Mouse (Mus musculus): ENCODE data around the gene Fkbp9. TPM values are rescaled to one million over a fixed set of nuclear protein-coding genes. Genes with fewer than 3 reads are reported as not detected.
A peak's percentile ranks its signal among the peaks of the same experiment; 100 is the strongest.

Fkbp9 gene
- polyA plus RNA-seq, 1 experiment from 2014 or later, result 26.2 TPM

GRCm38 (mm10) chr6:56905486-56905885 lies 73.6 kb downstream of the Fkbp9 start:
- Histone ChIP-seq H3K9ac (peak overlapping the region; percentile 65; the same call in 1 of the 2 replicates), H3K4me2 (peak overlapping the region; percentile 55)

GRCm38 (mm10) chr6:56906121-56906846 lies 74.4 kb downstream of the Fkbp9 start:
- no peak for DNase-seq
- Histone ChIP-seq H3K27me3 (no peaks in the 10 kb centered on the region), H3K9ac (peak overlapping the region; percentile 39; the same call in 1 of the 2 replicates), H3K27ac (peak overlapping the region; percentile 98), H3K4me2 (peak overlapping the region; percentile 23), H3K36me3 (peaks cover 11% of the 10 kb centered on the region), H3K9me3 (replicated peaks) (no peaks in the 10 kb centered on the region), H3K4me1 (replicated peaks) (peaks cover 97% of the 10 kb centered on the region), H3K4me3 (replicated peaks) (no peak overlapping the region)
- 62% methylated on average over 8 of the region's 8 CpGs for WGBS (ENCODE audit: insufficient replicate concordance)
- no peak for ATAC-seq (ENCODE audit: low read depth)

More at GRCm38 (mm10) chr6:56905486-56905885, 73.6 kb downstream of the Fkbp9 start:
- DNase-seq (no peak), ATAC-seq (ENCODE audit: low read depth) (no peak)
- peaks cover 11% of the 10 kb centered on the region for H3K36me3 ChIP-seq
- no peaks in the 10 kb centered on the region for H3K27me3 ChIP-seq
- H3K27ac ChIP-seq, result peak overlapping the region; percentile 98
- 78% methylated on average over 5 of the region's 5 CpGs for WGBS (ENCODE audit: insufficient replicate concordance)
- H3K9me3 ChIP-seq (replicated peaks), result no peaks in the 10 kb centered on the region
- H3K4me3 ChIP-seq (replicated peaks), result no peak overlapping the region
- H3K4me1 ChIP-seq (replicated peaks), result peaks cover 99% of the 10 kb centered on the region

GRCm38 (mm10) chr6:56907973-56908372 lies 76.1 kb downstream of the Fkbp9 start:
- peaks cover 98% of the 10 kb centered on the region for H3K4me1 ChIP-seq (replicated peaks)
- H3K9me3 ChIP-seq (replicated peaks), result no peaks in the 10 kb centered on the region
- 90% methylated on average over 3 of the region's 3 CpGs for WGBS (ENCODE audit: insufficient replicate concordance)
- no peak overlapping the region for H3K4me3 ChIP-seq (replicated peaks)
- H3K27ac ChIP-seq, result peak overlapping the region; percentile 98
- no peak for DNase-seq
- H3K4me2 ChIP-seq, result no peak overlapping the region
- no peak overlapping the region for H3K9ac ChIP-seq
- ATAC-seq (ENCODE audit: low read depth), result no peak
- H3K36me3 ChIP-seq, result peaks cover 15% of the 10 kb centered on the region
- H3K27me3 ChIP-seq, result no peaks in the 10 kb centered on the region

DNA sequence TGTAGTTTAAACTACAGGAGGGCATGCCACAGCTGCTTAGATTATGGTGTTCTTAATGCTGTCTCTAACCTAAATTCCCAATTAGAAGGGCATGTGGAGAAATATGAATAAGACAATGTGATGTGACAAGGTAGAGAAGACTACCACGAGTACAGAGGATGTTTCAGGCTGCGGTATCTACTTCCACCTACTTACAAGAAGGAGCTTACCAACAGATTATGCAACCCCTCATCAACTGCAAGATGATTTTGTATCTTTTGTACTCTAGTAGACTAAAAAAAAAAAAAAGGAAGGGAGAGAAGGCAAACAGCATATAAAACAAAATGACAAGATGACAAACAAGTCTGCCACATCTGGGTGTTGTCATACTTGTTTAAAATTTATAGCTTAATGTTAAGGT lies 76.5 kb downstream of the Fkbp9 start:
- Histone ChIP-seq H3K4me1 (replicated peaks) (peaks cover 98% of the 10 kb centered on the region), H3K36me3 (peaks cover 15% of the 10 kb centered on the region)
- 70% methylated on average over 2 of the region's 2 CpGs for WGBS (ENCODE audit: insufficient replicate concordance)

DNA sequence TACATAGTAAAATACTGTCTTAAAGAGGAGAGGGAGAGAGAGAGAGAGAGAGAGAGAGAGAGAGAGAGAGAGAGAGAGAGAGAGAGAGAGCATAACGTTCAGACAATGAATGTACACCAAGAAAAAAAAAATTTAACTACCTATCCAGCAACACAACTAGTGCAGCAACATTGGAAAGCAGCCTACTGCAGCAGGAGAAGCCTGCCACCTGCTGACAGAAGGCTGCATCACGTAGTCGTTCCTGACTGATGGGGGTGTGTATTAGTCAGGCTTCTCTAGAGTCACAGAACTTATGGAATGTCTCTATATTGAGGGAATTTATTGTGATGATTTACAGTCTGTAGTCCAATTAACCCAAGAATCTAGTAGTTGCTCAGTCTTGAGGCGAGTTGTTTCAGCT lies 77.1 kb downstream of the Fkbp9 start:
- peak; percentile 64 for DNase-seq
- Histone ChIP-seq H3K27me3 (no peaks in the 10 kb centered on the region), H3K9me3 (replicated peaks) (no peaks in the 10 kb centered on the region), H3K4me3 (replicated peaks) (no peak overlapping the region), H3K4me2 (peak overlapping the region; percentile 41), H3K4me1 (replicated peaks) (peaks cover 98% of the 10 kb centered on the region), H3K9ac (peak overlapping the region; percentile 66; the same call in 1 of the 2 replicates), H3K27ac (peak overlapping the region; percentile 98), H3K36me3 (peaks cover 15% of the 10 kb centered on the region)
- ATAC-seq (ENCODE audit: low read depth), result peak; percentile 37; the same call in 1 of the 2 replicates
- 2% methylated on average over 4 of the region's 4 CpGs for WGBS (ENCODE audit: insufficient replicate concordance)

More for the DNA sequence above, 76.5 kb downstream of the Fkbp9 start:
- H3K9ac ChIP-seq, result peak overlapping the region; percentile 20; the same call in 1 of the 2 replicates
- no peaks in the 10 kb centered on the region for H3K9me3 ChIP-seq (replicated peaks)
- no peak overlapping the region for H3K4me2 ChIP-seq
- DNase-seq (no peak), ATAC-seq (ENCODE audit: low read depth) (no peak)
- peak overlapping the region; percentile 98; the same call in 1 of the 2 replicates for H3K27ac ChIP-seq
- no peaks in the 10 kb centered on the region for H3K27me3 ChIP-seq
- no peak overlapping the region for H3K4me3 ChIP-seq (replicated peaks)

DNA sequence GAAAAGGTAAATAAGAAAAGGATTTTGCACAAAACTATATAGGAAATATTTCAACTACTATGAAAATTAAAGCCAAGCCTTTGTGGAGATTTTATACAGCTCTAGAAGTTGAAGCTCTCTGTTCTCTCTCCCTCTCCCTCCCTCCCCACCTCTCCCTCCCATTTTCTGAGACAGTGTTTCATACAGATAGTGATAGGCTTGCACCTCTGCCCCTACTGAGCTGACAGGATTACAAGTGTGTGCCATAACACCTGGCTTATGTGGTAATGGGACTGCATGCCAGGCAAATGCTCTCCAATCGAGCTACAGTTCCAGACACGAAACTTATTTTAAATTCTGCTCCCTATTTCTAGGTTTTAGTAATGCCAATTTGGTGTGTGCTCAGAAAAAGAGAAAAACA lies 79.1 kb downstream of the Fkbp9 start:
- 12% methylated on average over 2 of the region's 2 CpGs for WGBS (ENCODE audit: insufficient replicate concordance)
- H3K4me3 ChIP-seq (replicated peaks), result 0 out of 2 replicates have a peak overlapping the region, but pooled peaks have one; percentile 6
- H3K36me3 ChIP-seq, result peaks cover 31% of the 10 kb centered on the region
- peak; percentile 95 for ATAC-seq (ENCODE audit: low read depth)
- DNase-seq, result peak; percentile 66
- H3K27me3 ChIP-seq, result no peaks in the 10 kb centered on the region
- peak overlapping the region; percentile 65 for H3K4me2 ChIP-seq
- peaks cover 98% of the 10 kb centered on the region for H3K4me1 ChIP-seq (replicated peaks)
- peak overlapping the region; percentile 63 for H3K9ac ChIP-seq
- no peaks in the 10 kb centered on the region for H3K9me3 ChIP-seq (replicated peaks)
- H3K27ac ChIP-seq, result peak overlapping the region; percentile 91

DNA sequence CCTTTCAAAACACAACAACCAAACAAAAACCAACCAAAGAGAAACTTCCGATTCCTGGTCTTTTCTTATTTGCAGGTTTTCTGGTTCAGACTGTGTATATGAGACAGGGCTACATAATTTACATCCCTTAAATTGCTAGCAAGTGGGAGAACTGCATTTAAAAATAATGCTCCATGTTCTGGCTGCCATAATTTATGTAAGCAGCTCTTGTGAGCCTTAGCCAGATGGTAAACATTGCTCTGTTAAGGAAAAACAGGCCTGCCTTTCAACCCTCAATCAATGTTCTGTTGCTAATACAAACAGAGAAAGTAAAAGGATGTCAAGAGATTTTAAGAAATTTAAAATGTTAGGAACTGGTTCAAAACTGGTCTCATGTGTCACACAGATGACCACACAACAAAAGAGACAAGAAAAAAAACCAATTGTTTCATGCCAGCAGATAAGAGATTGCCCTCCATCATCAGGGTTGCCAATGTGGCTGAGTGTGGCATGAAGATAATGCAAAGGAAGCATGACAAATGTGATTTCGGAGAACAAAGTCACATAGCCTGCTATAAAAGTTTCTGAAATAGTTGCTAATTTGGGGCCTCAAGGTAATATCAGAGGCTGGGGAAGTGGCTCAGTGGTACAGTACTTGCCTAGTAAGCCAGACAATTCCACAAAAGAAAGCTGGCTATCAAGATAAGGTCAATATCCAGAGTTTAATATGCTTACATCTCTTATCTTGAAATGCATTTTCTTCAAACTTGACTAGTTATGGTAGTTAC lies 81.4 kb downstream of the Fkbp9 start:
- Histone ChIP-seq H3K9ac (peak overlapping the region; percentile 37), H3K27me3 (no peaks in the 10 kb centered on the region), H3K4me2 (peak overlapping the region; percentile 51), H3K27ac (peak overlapping the region; percentile 83), H3K9me3 (replicated peaks) (no peaks in the 10 kb centered on the region), H3K4me3 (replicated peaks) (peak overlapping the region; percentile 11; the same call in 1 of the 2 replicates), H3K36me3 (peaks cover 22% of the 10 kb centered on the region), H3K4me1 (replicated peaks) (peaks cover 97% of the 10 kb centered on the region)
- DNase-seq (no peak), ATAC-seq (ENCODE audit: low read depth) (peak; percentile 2; the same call in 1 of the 2 replicates)
- WGBS (ENCODE audit: insufficient replicate concordance), result 43% methylated on average over 2 of the region's 2 CpGs

DNA sequence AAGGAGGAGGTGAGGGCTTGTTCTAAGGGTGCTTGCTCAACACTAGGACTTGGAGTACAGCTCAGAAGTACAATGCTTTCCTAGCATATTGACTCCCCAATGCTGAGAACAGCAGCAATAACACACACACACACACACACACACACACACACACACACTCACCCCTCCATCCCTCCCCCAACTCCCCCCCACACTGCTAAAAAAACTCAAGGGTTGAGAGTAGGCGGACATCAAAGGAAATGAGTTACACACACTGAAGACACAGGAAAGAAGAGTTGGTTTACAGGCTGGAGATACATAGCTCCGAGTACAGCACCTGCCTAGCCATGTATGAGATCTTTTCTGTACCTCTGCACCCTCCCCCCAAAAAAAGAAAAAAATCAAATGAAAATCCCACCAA lies 84.4 kb downstream of the Fkbp9 start:
- no peaks in the 10 kb centered on the region for H3K27me3 ChIP-seq
- H3K27ac ChIP-seq, result peak overlapping the region; percentile 99
- H3K4me2 ChIP-seq, result peak overlapping the region; percentile 80
- H3K4me3 ChIP-seq (replicated peaks), result peak overlapping the region; percentile 51
- 48% methylated on average over 2 of the region's 2 CpGs for WGBS (ENCODE audit: insufficient replicate concordance)
- DNase-seq (no peak), ATAC-seq (ENCODE audit: low read depth) (no peak)
- H3K36me3 ChIP-seq, result peaks cover 20% of the 10 kb centered on the region
- H3K9ac ChIP-seq, result peak overlapping the region; percentile 73
- H3K4me1 ChIP-seq (replicated peaks), result peaks cover 98% of the 10 kb centered on the region
- no peaks in the 10 kb centered on the region for H3K9me3 ChIP-seq (replicated peaks)

DNA sequence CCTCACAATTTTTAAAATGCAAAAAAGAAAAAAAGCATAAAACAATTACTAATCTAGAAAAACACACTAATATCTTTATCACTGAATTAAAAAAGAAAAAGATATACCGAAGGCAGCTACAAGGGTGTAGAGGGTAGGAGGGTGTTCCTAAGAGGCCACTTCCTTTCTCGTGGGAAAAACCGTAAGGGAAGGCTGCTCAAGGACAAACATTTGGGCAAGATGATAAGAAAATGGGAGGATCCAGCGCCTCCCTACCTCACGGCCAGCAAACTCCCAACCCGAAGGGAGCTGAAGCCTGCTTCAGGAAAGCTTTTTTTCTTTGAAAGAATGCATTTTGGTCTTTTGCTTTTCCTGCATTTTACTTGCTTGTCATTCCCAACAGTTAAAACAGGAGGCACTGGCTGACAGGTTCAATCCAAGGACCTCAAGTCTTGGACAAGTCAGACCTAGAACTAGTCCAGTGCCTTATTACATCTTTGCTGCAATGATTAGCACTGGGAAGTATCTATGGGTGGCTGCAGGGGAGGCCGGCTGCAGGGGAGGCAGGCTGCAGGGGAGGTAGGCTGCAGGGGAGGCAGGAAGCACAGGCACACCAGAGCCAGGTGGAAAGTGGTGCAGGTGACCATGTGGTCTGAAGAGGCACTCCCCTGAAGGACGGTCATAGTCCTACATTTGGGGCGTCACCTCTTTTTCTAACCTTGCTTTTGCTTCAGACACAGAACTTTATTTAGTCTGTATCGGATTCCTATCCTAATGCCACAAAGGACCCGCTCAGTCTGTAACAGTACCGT lies 85.9 kb downstream of the Fkbp9 start:
- 26% methylated on average over 12 of the region's 12 CpGs for WGBS (ENCODE audit: insufficient replicate concordance)
- Histone ChIP-seq H3K36me3 (peaks cover 17% of the 10 kb centered on the region), H3K4me2 (peak overlapping the region; percentile 80), H3K9ac (peak overlapping the region; percentile 74), H3K4me1 (replicated peaks) (peaks cover 94% of the 10 kb centered on the region), H3K27me3 (no peaks in the 10 kb centered on the region), H3K27ac (peak overlapping the region; percentile 99), H3K9me3 (replicated peaks) (no peaks in the 10 kb centered on the region), H3K4me3 (replicated peaks) (peak overlapping the region; percentile 51)
- peak; percentile 68 for DNase-seq
- peak; percentile 80 for ATAC-seq (ENCODE audit: low read depth)

- peak overlapping the region; percentile 83 for H3K4me3 ChIP-seq (replicated peaks)
- H3K9me3 ChIP-seq (replicated peaks), result no peaks in the 10 kb centered on the region
- H3K4me1 ChIP-seq (replicated peaks), result peaks cover 80% of the 10 kb centered on the region
- peaks cover 13% of the 10 kb centered on the region for H3K36me3 ChIP-seq
- peak overlapping the region; percentile 80 for H3K4me2 ChIP-seq
- 23% methylated on average over 7 of the region's 7 CpGs for WGBS (ENCODE audit: insufficient replicate concordance)
- H3K9ac ChIP-seq, result peak overlapping the region; percentile 93
- DNase-seq (no peak), ATAC-seq (ENCODE audit: low read depth) (no peak)
- peak overlapping the region; percentile 99 for H3K27ac ChIP-seq
- H3K27me3 ChIP-seq, result no peaks in the 10 kb centered on the region
These were observed 87.6 kb downstream of the Fkbp9 start for GRCm38 (mm10) chr6:56919330-56920044.
